8 mouse cellular contexts compared by ENCODE assay signal in genomic region chr9:51977439-51978000, GRCm38 (mm10). TPM values are rescaled to one million over a fixed set of nuclear protein-coding genes. Genes with fewer than 3 reads are reported as not detected.
DNase-seq lines count a peak whose midpoint lies in the region; ATAC-seq and TF ChIP-seq lines count a peak whose summit lies in the region.

No protein-coding gene starts in this region.

- H3K27ac ChIP-seq in cortical plate, adult 2 months (ENCODE audit: insufficient read depth, low read length) = no peak overlapping the region

- H3K4me3 ChIP-seq in cortical plate, adult 2 months (ENCODE audit: insufficient read depth, low read length) = no peak overlapping the region

- TF ChIP-seq POLR2A in cortical plate, adult 2 months (IDR thresholded peaks at IDR 0.05; ENCODE audit: extremely low read depth, insufficient read depth, low read length) = no peak

- ATAC-seq in activated CD4-positive, CD25-positive, alpha-beta regulatory T cell, adult 4 months = peak; percentile 81
- ATAC-seq in megakaryocyte-erythroid progenitor cell, adult 5-6 weeks (replicated peaks; ENCODE audit: low FRiP score, low TSS enrichment, poor library complexity, severe bottlenecking) = peak; percentile 91

- DNase-seq in gastrocnemius, postnatal 10 days = peak; percentile 87
- DNase-seq in induced T-regulatory cell, adult 2 months (ENCODE audit: low read depth) = peak; percentile 83
- peak; percentile 69 to 81 for DNase-seq in left cerebral cortex, adult 8-10 months (ENCODE audit: low spot score in 2 of 2)
- peak; percentile 68 to 77 for DNase-seq in right cerebral cortex, postnatal 36 days (ENCODE audit: low spot score in 2 of 2)
- peak; percentile 74 to 87 for DNase-seq in urinary bladder, postnatal 36 days (ENCODE audit: low spot score in 2 of 2)

- no peaks in the 10 kb centered on the region for H3K4me1 ChIP-seq in cortical plate, adult 2 months (ENCODE audit: control insufficient read depth, insufficient read depth, low read length)

- peak; percentile 76 for TF ChIP-seq CTCF in cortical plate, adult 2 months (IDR thresholded peaks at IDR 0.05; ENCODE audit: extremely low read depth, insufficient read depth, low read length)

RNA-seq across cellular contexts. Expression of gene Fdx1, which starts 14.2 kb away (rescaled TPM):
- 10 to 100 TPM; 16.8 to 19.5 TPM for polyA plus RNA-seq in activated CD4-positive, CD25-positive, alpha-beta regulatory T cell, adult 4 months (2017; shearing (Covaris generic))
- polyA plus RNA-seq in cortical plate, adult 2 months (2012; rRNA removed) = 22.6 and 23.5 TPM in 2 replicates
- 10 to 100 TPM; 36.9 to 43.0 TPM for total RNA-seq in gastrocnemius, postnatal 10 days (2021)
- 10 to 100 TPM; 15.2 to 18.0 (median 17.8) TPM for total RNA-seq in left cerebral cortex, adult 8-10 months (2022)
- 16.5 and 18.1 TPM in 2 replicates for total RNA-seq in megakaryocyte-erythroid progenitor cell, adult 5-6 weeks (2014; fragmentation: Nextera tagmentation)
- 1.3 and 10.6 TPM in 2 replicates for total RNA-seq in megakaryocyte-erythroid progenitor cell, adult 5-6 weeks (2017)
